Mouse (Mus musculus): ENCODE measurements around the gene Borcs5.
"Not testable (repeated sequence)": the region's sequence is repeated elsewhere in the genome, so short reads cannot be mapped to it uniquely, and the experiment has no call there.

Borcs5 gene

DNA sequence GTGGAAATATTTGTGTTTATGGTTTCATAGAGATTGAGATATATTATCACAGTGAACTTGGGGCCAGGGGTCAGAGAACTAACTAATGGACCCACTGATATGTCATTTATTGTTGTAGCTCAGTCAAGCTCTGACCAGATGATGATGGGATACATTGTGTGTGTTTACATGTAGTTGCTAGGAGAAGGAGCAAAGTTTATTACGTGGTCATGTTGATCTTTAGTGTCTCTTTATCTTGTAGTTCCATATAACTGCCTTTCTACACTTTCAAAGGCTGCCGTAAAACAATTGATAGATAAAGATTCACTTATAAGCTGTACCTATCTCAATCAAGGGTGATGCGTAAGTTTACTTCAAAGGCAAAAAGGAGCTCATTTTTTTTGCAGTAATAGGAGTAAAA lies 38.7 kb downstream of the Borcs5 start:
- DNase-seq: no peak

- DNase-seq: not testable (repeated sequence)
These were observed 40.0 kb downstream of the Borcs5 start for GRCm38 (mm10) chr6:134679330-134679729.

DNA sequence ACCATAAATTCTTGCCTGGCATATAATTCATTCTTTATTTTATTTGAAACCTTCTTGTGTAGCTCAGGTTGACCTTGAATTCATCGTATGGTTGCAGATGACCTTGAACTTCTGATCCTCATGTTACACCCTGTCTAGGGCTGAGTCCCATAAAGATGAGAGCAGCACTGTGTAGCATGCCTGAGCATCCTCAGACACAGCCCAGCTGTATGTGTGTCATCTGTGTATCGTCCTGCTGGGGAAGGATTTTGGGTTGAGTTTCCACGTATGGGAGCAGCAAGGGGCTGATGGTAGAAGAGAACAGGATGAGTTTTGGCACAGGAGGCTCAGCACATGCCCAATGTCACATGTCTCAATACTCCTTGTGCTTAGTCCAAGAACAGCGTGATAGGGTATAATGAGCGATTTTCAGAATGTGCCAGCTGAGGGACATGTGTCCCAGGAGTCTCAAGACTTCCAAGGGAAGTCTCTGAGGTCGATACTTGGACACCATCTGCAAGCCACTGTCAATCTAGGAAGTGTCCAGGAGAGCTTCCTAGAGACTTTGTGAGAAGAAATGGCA lies 45.1 kb downstream of the Borcs5 start:
- no peak for DNase-seq

DNA sequence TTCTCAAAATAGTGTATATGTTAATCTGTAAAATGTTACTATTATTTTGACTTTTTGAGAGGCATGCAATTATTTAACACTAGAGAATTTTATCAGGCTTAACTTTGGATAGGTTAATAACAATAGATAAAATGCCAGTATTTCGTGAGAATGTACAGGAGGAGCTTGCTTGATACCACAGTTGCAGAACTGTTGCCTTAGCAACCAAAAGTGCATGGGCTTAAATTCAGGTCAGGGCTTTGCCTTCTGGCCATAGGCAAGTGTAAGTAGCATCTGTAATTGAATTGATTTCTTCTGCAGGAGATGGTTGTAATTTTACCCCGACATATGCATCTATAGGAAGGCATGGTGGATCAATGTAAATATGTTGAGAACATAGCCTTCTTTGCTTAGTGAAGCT lies 45.7 kb downstream of the Borcs5 start:
- DNase-seq: no peak

DNA sequence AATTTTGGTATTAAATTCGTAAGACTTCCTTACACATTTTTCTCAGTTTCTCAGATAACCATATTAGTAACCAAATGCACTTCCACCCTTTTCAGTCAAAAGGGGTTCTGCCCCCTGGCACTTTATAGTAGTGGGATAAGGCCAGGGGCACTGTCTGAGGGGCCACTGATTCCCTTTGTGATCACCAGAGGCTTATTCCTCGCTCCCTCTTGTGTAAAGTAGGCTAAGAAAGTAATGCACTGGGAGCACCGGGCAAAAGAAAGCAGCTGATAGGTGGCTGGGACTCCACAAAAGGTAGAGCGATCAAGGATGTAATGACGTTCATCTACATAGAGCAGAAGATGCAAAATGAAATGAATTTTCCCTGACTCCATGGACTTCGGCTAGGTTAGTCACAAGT lies 46.2 kb downstream of the Borcs5 start:
- DNase-seq: no peak

DNA sequence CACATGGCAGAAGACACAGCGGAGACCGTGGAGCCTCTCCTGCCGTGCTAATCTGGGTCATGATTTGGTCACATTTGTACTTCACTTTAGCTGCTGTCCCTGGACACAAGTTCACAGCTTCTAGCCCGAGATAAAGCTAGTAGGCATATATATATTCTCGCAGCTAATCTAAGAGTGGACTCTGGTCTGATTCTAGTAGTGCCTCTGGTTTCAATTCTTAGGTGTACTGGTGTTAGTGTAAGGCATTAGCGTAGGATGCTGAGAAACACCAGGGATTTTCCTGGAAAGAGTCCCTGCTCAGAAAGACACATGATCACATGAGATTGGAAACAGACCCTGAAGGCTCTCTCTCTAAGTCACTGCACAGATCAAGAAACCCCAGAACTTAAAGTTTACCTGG lies 55.2 kb downstream of the Borcs5 start:
- no peak for DNase-seq

- DNase-seq: no peak
These were observed 55.7 kb downstream of the Borcs5 start for GRCm38 (mm10) chr6:134694988-134695387.

GRCm38 (mm10) chr6:134695625-134696024 lies 56.3 kb downstream of the Borcs5 start:
- DNase-seq: no peak

DNA sequence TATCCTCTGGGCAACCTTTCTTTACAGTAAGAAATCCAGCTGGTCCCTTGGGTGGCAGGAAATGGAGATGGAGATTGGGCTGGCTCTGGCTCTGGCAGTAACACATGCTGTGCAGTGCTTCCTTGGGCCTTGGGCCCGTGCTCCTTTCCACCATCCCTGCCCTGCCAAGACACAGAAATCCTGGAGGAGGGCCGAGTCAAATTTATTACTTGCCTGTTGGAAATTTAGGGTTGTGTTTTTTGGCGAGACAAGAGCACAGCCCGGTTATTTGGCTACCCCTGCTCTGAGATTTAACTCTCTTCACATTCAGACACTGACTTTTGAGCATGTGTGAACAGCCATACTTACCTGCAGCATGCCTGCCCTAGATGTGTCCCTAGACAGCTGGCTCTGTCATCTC lies 56.8 kb downstream of the Borcs5 start:
- DNase-seq: peak; percentile 13

DNA sequence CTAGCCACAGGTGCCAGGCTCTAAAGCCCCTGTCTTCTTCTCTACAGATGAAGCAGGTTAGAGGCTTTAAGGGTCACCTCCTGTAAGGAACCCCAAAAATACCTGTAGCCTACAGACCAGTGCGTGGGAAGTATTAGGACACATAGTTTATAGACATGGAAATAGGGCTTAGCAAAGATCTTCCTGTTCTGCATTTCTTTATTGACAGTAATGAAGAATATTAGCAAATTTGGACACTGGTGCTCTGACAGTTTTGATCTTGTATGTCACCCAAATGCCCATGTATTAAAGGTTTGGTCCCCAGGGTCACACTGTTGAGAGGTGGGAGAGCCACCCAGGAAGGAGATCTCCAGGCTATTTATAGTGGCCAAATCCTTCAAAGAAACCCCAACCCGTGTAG lies 57.2 kb downstream of the Borcs5 start:
- no peak for DNase-seq

DNA sequence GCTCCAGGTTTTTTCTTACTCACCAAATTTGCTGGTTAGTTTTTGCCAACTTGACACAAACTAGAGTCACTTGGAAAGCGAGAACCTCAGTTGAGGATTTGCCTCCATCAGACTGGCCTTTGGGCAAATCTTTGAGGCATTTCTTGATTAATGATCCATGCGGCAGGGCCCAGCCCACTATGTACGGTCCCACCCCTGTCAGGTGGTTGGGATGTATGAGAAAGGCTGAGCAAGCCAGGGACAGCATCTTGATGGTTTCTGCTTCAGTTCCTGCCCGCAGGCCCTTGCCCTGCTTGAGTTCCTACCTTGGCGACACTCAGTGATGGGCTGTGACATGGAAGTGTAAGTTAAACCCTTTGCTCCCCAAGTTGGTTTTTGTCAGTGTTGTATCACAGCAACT lies 58.9 kb downstream of the Borcs5 start:
- no peak for DNase-seq

- DNase-seq: no peak
These were observed 61.3 kb downstream of the Borcs5 start for GRCm38 (mm10) chr6:134700451-134701210.

GRCm38 (mm10) chr6:134701211-134701602 lies 61.9 kb downstream of the Borcs5 start:
- DNase-seq: no peak

DNA sequence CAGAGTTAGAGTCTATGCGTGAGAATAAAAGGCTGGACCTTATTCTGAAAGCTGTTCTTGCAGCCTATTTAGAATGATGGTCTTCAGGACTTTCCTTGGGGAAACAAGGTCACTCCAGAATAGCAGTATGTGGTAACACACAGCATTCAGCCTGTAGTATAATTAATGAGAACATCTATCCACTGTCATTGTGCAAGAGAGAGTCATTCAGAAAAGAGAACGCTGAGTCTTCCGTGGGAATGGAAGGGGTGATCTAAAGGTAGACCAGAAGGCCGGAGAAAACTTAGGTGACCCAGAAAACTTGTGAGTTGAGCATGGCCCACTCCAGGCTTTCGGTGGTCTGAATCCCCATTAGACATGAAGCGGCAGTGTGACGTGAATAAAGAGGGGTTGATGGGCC lies 62.9 kb downstream of the Borcs5 start:
- no peak for DNase-seq

- no peak for DNase-seq
These were observed 63.9 kb downstream of the Borcs5 start for GRCm38 (mm10) chr6:134703053-134703690.

GRCm38 (mm10) chr6:134706467-134706866 lies 67.2 kb downstream of the Borcs5 start:
- DNase-seq: no peak

DNA sequence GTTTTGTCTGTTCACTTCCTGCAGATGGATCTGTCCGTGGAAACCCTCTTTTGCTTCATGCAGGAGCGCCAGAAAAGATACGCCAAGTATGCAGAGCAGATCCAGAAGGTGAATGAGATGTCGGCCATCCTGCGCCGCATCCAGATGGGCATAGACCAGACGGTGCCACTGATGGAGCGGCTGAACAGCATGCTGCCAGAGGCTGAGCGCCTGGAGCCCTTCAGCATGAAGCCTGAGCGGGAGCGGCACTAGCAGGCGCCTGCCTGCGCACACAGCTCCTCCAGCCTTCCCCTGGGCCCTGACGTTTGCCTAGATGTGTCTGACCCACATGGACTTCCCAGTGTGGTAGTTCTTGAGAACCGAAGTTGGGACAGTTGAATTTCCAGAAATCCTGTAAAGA lies 70.7 kb downstream of the Borcs5 start:
- no peak for DNase-seq

DNA sequence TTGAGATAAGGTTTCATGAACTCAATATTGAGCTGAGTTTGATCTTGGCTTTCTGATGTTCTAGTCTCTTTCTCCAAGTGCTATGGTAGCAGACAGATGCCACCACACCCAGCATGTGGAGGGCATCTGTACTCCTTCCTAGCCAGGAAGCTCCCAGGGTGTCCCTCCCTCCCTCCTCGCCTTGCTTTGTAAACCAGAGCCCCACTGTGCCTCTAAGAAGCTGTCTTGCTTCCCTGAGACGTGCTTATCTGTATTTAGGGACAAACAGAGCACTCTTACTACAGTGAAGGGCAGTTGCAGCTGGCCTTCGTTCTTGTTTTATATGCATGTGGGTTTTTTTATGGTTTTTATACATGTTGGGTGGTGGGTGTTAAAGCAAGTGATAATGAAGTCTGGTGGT lies 74.0 kb downstream of the Borcs5 start:
- no peak for DNase-seq

GRCm38 (mm10) chr6:134713897-134714296 lies 74.6 kb downstream of the Borcs5 start:
- DNase-seq: no peak

DNA sequence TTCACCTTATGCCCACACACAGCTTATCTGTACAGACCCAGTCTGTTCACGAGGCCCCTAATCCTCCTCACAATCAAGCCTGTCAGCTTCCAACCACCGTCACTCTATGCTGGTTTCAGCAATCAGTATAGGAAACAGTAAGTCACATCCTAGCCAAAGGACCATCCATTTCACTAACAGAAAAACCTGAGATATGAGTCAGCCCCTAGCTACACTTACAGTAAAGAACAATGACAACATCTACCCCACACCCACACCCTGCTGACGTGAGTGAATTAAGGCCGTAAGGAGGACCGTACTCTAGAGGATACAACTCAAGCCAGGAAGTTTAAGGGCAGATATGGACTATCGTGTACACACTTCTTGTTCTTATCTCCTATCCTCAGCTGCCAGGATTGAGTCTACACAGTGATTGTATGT lies 76.9 kb downstream of the Borcs5 start:
- DNase-seq: no peak

DNA sequence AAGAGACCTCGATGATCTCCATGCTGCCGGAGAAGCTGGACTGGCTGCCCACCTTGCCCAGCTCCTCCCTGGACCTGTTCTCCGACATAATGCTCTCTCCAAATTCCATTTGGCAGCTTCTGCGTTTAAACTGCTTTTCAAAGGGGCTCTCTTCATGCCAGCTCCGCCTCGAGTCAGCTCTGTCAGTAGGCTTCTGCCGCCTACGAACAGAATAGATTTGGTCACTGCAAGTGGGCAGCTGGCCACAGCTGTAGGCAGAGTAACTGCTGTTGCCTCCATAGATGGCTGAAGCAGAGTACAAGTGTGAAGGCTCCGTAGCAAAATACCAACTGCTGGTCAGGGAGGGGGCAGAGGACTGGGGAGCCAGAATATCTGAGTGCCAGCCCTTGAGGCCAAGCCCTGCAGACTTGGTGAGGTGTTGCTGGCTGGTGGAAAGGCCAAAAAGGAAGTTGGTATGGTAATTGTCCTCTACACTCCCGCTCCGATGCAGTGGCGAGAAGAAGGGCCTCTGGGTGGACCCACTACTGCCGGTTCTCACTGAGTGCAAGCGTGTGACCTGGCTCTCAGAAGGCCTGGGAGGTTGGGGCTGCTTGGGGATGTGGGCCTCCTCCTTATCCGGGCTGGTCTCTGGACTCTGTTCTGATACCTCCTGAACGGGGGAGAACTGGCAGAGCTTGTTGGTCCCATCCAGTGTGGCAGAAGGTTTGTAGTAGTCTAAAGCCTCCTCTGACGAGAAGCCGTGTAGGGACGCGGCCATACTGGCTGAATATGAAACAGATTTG lies 78.8 kb downstream of the Borcs5 start:
- DNase-seq: no peak

DNA sequence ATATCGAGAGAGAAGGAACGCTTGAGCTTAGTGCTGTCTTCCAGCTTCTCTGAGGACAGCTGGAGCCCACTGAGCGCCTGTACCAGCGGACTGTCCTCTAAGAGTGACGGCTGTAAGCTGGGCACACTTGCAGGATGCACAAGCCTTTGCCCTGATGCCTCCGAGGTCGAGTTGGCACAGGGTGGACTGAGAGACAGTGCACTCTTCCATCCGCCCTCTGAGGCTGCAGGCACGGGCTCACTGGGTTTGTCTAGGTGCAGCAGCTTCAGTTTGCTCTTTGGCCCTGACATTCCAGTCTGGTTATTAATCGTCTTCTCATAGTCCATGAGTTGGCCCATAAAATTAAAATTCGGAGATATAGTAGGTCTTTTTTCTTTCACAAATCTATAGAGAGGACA lies 79.4 kb downstream of the Borcs5 start:
- no peak for DNase-seq

- no peak for DNase-seq
These were observed 79.8 kb downstream of the Borcs5 start for GRCm38 (mm10) chr6:134719156-134719555.

GRCm38 (mm10) chr6:134720150-134720549 lies 80.8 kb downstream of the Borcs5 start:
- no peak for DNase-seq

Measured in right cerebral cortex, postnatal 4 days (tissue).